Mouse (Mus musculus) midbrain, embryonic 15.5 days (tissue): Measurements from ENCODE around the gene Vmn2r49. TPM values are rescaled to one million over a fixed set of nuclear protein-coding genes. Genes with fewer than 3 reads are reported as not detected.
"Not testable (repeated sequence)": the region's sequence is repeated elsewhere in the genome, so short reads cannot be mapped to it uniquely, and the experiment has no call there.

Experiments used
- ATAC-seq: fragments of 200-750 bp; cut with Nextera tagmentation; replicated peaks from 2 replicates; pipeline ENCODE4 v1.8.0; 2017; ENCODE audit warnings: moderate TSS enrichment
- H3K27ac ChIP-seq: fragments of 300-500 bp; sonication (generic); 2 replicates; pipeline ENCODE4 v1.5.1; 2015; ENCODE audit warnings: mild to moderate bottlenecking, inconsistent platforms
- H3K27me3 ChIP-seq: fragments of 300-500 bp; sonication (generic); replicated peaks from 2 replicates; pipeline ENCODE4 v1.6.1; 2015; ENCODE audit warnings: inconsistent platforms
- H3K36me3 ChIP-seq: fragments of 300-500 bp; sonication (generic); replicated peaks from 2 replicates; pipeline ENCODE4 v1.6.1; 2015; ENCODE audit warnings: inconsistent platforms
- H3K4me1 ChIP-seq: fragments of 300-500 bp; sonication (generic); 2 replicates; pipeline ENCODE4 v1.6.1; 2015; ENCODE audit warnings: inconsistent platforms
- H3K4me2 ChIP-seq: fragments of 300-500 bp; sonication (generic); 2 replicates; pipeline ENCODE4 v1.6.1; 2015; ENCODE audit warnings: inconsistent platforms, mild to moderate bottlenecking, moderate library complexity
- H3K4me3 ChIP-seq: fragments of 300-500 bp; sonication (generic); 2 replicates; pipeline ENCODE4 v1.5.1; 2015; ENCODE audit warnings: mild to moderate bottlenecking, inconsistent platforms
- H3K9ac ChIP-seq: fragments of 300-500 bp; sonication (generic); 2 replicates; pipeline ENCODE4 v1.6.1; 2015; ENCODE audit warnings: mild to moderate bottlenecking, inconsistent platforms
- H3K9me3 ChIP-seq: fragments of 300-500 bp; sonication (generic); 2 replicates; pipeline ENCODE4 v1.6.1; 2016; ENCODE audit warnings: inconsistent platforms
- WGBS: fragments of 180-500 bp; shearing (Covaris S2); methylation state at CpG from one replicate; pipeline ENCODE4 v1.1.7; 2015; ENCODE audit warnings: mixed read lengths; 5-methylcytosine and 5-hydroxymethylcytosine counted together
- polyA plus RNA-seq: library from polyadenylated mRNA; unstranded; fragments of >200 nt; fragmentation: Nextera tagmentation; extraction: Ambion mirVana; gene quantifications from 2 replicates; pipeline ENCODE4 v1.2.1, GENCODE M21; 2015

The Vmn2r49 gene
- not detected in 2 replicates for polyA plus RNA-seq

DNA sequence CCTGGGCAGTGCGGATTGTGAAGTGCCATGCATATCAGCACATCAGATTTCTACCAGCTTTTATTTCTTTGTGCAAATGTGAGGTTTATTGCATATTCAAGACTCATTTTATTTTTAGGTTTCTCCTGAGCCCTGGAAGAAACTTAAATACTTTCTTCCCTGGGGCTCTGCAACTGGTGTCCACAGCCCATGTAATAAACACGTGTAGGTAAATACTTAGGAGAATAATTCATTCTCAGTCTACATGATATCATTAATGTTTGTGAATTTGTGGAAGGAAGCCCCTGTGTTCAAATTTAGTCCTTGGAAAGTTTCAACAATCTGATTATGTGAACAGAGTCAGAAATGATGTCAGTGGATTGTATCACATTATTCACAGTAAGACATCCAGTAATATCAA lies at the start of gene Vmn2r49:
TSS of gene Vmn2r49 (minus strand) at position 101 of the 400 bp plus-strand sequence.
- not testable (repeated sequence) for H3K4me2 ChIP-seq, H3K27me3 ChIP-seq, H3K27ac ChIP-seq, H3K4me3 ChIP-seq, ATAC-seq, H3K9ac ChIP-seq, H3K9me3 ChIP-seq, H3K36me3 ChIP-seq, H3K4me1 ChIP-seq
- WGBS: 69% methylated on average over 2 of the region's 2 CpGs

DNA sequence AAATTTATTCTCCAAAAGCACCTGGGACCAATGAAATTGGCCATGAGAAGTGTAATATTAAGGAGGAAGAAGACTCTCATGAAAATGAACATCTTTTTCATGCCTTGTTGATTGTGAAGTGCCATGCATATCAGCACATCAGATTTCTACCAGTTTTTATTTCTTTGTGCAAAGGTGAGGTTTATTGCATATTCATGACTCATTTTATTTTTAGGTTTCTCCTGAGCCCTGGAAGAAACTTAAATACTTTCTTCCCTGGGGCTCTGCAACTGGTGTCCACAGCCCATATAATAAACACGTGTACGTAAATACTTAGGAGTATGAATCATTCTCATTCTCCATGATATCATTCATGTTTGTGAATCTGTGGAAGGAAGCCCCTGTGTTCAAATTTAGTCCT lies 38.6 kb downstream of the Vmn2r49 start, which contains the start of gene Vmn2r48:
TSS of gene Vmn2r48 (minus strand) at position 101 of the 400 bp plus-strand sequence.
- H3K27ac ChIP-seq, H3K27me3 ChIP-seq, H3K9me3 ChIP-seq, H3K4me2 ChIP-seq, H3K9ac ChIP-seq, ATAC-seq, H3K4me1 ChIP-seq, H3K36me3 ChIP-seq, H3K4me3 ChIP-seq: not testable (repeated sequence)
- WGBS: 82% methylated on average over 2 of the region's 2 CpGs

Other genes starting within 250 kb of the Vmn2r49 start
- gene Vmn2r46, start 221.7 kb downstream of the Vmn2r49 start, polyA plus RNA-seq: not detected in 2 replicates
- gene Vmn2r47, start 150.9 kb downstream of the Vmn2r49 start, polyA plus RNA-seq: not detected in 2 replicates
- gene Vmn2r48, start 38.7 kb downstream of the Vmn2r49 start, polyA plus RNA-seq: not detected in 2 replicates
- not detected in 2 replicates for gene Vmn2r50, start 61.0 kb upstream of the Vmn2r49 start, polyA plus RNA-seq
- gene Vmn2r51, start 113.5 kb upstream of the Vmn2r49 start, polyA plus RNA-seq: not detected in 2 replicates
- gene Vmn2r52, start 184.3 kb upstream of the Vmn2r49 start, polyA plus RNA-seq: not detected in 2 replicates